Mouse (Mus musculus) liver, postnatal 0 days (tissue): ENCODE measurements around the gene Fam107b.

Source experiments
- CTCF ChIP-seq: sonication (generic); IDR thresholded peaks from 2 replicates; pipeline ENCODE4 v1.5.1; 2016; ENCODE audit warnings: antibody characterized with exemption, low read depth
- EP300 ChIP-seq: IDR thresholded peaks from 2 replicates; pipeline ENCODE4 v1.6.1; 2016; ENCODE audit warnings: antibody characterized with exemption, low read depth, mild to moderate bottlenecking

- TF ChIP-seq CTCF: no peak
- TF ChIP-seq EP300: no peak
These were observed 200.1 kb downstream of the Fam107b start for GRCm38 (mm10) chr2:3770383-3770782.
